Mouse (Mus musculus): ENCODE measurements at regions not wholly inside any gene's neighbourhood (a gene's known extent, or its start where the extent isn't known, plus 50 kb on each side); places are given as distances from the start of the nearest gene placed in this dataset.

GRCm38 (mm10) chr4:127679391-127679790 lies 291.4 kb downstream of the CK137956 start:
- Histone ChIP-seq H3K4me1 (ENCODE audit: control insufficient read depth, insufficient read depth, low read length) (no peaks in the 10 kb centered on the region), H3K27ac (ENCODE audit: insufficient read depth, low read depth, low read length) (no peak overlapping the region), H3K27me3 (replicated peaks; ENCODE audit: control insufficient read depth, insufficient read depth, low read length) (no peaks in the 10 kb centered on the region), H3K4me3 (ENCODE audit: insufficient read depth, low read depth, low read length) (no peak overlapping the region), H3K36me3 (ENCODE audit: control insufficient read depth, insufficient read depth, low read length) (no peaks in the 10 kb centered on the region)
- TF ChIP-seq POLR2A (IDR thresholded peaks at IDR 0.05; ENCODE audit: low read depth, low read length), result no peak
- TF ChIP-seq CTCF (conservative IDR thresholded peaks at IDR 0.05; ENCODE audit: insufficient read depth, insufficient read length, low read depth, low read length), result no peak
- 25% methylated on average over 4 of the region's 4 CpGs for WGBS
- no peak for DNase-seq

GRCm38 (mm10) chr4:127678437-127678836 lies 292.3 kb downstream of the CK137956 start:
- no peaks in the 10 kb centered on the region for H3K36me3 ChIP-seq (ENCODE audit: control insufficient read depth, insufficient read depth, low read length)
- no peak for DNase-seq
- no peaks in the 10 kb centered on the region for H3K4me1 ChIP-seq (ENCODE audit: control insufficient read depth, insufficient read depth, low read length)
- no peak overlapping the region for H3K27ac ChIP-seq (ENCODE audit: insufficient read depth, low read depth, low read length)
- no peaks in the 10 kb centered on the region for H3K27me3 ChIP-seq (replicated peaks; ENCODE audit: control insufficient read depth, insufficient read depth, low read length)
- H3K4me3 ChIP-seq (ENCODE audit: insufficient read depth, low read depth, low read length), result no peak overlapping the region
- TF ChIP-seq CTCF (conservative IDR thresholded peaks at IDR 0.05; ENCODE audit: insufficient read depth, insufficient read length, low read depth, low read length) (0 out of 2 replicates have a peak, but pooled peaks have one; percentile 1), POLR2A (IDR thresholded peaks at IDR 0.05; ENCODE audit: low read depth, low read length) (no peak)
- 50% methylated on average over 5 of the region's 5 CpGs for WGBS

DNA sequence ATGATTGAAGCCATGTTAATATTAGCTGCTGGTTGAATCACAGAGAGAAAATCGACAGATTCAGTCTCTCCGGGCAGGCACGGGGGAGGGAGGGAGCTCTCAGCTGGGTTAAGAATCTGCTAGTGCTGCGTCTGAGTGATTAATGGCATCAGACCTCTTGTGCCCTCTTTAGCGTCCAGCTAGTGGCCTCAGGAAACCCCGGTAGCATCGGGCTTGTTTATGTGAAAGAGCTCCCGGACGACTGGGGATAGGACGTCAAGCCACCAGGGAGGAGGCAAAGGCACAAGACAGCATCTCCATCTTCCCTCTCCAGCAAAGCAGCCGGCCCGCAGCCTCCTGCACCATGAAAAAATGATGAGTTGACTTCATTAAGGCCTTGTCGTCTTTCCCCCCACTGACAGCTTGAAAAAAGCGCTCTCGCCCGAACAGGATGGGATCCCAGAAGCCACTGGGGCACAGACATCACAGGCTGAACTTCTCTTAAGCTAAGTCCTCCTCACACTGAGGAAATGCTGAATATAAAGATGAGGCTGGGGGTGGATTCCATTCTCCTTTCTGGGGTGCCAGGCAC lies 294.9 kb downstream of the CK137956 start:
- WGBS, result 13% methylated on average over 16 of the region's 16 CpGs
- Histone ChIP-seq H3K36me3 (ENCODE audit: control insufficient read depth, insufficient read depth, low read length) (no peaks in the 10 kb centered on the region), H3K4me1 (ENCODE audit: control insufficient read depth, insufficient read depth, low read length) (no peaks in the 10 kb centered on the region), H3K27ac (ENCODE audit: insufficient read depth, low read depth, low read length) (no peak overlapping the region), H3K27me3 (replicated peaks; ENCODE audit: control insufficient read depth, insufficient read depth, low read length) (no peaks in the 10 kb centered on the region), H3K4me3 (ENCODE audit: insufficient read depth, low read depth, low read length) (no peak overlapping the region)
- TF ChIP-seq CTCF (conservative IDR thresholded peaks at IDR 0.05; ENCODE audit: insufficient read depth, insufficient read length, low read depth, low read length) (no peak), POLR2A (IDR thresholded peaks at IDR 0.05; ENCODE audit: low read depth, low read length) (no peak)
- DNase-seq, result no peak

DNA sequence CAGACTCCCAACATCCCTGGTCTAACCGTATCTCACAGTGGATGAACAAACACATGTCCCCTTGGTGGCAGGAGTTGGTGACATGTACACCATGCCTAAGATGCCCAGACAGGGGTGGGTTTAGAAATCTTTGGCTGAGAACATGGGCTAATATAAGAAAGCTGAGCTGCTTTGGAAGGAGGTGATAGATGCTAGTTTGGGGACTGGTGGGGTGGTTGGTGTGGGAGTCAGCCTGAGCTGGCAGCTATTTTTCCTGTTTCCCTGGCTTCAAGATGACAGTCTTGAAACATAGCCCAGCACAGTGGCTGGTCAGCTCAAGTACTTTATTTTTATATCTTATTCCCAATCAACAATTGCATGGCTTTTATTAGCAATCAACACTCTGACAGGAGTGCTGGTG lies 302.0 kb upstream of the Gjb5 start:
- Histone ChIP-seq H3K4me3 (ENCODE audit: insufficient read depth, low read depth, low read length) (no peak overlapping the region), H3K4me1 (ENCODE audit: control insufficient read depth, insufficient read depth, low read length) (no peaks in the 10 kb centered on the region), H3K27ac (ENCODE audit: insufficient read depth, low read depth, low read length) (no peak overlapping the region), H3K27me3 (replicated peaks; ENCODE audit: control insufficient read depth, insufficient read depth, low read length) (no peaks in the 10 kb centered on the region), H3K36me3 (ENCODE audit: control insufficient read depth, insufficient read depth, low read length) (no peaks in the 10 kb centered on the region)
- no peak for DNase-seq
- no peak for TF ChIP-seq POLR2A (IDR thresholded peaks at IDR 0.05; ENCODE audit: low read depth, low read length)
- WGBS, result 92% methylated on average over 1 of the region's 1 CpGs

DNA sequence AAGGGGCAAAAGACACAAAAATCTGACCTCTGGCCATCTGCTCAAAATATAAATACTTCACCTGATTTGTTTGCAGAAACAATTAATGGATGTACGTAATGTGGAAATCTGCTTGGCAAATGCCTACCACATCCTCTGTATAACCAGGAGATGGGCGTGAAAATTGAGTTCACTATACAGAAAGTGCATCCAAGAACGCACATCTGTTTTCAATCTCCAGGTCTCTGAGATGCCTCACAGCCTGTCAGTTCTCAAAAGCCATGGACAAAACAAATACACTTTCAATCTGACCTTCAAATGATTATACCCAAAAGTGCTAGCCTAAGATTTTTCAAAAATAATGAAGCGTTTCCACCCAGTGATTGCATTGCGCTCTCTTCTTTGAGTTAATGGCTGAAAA lies 293.6 kb upstream of the Gjb5 start:
- DNase-seq, result no peak
- no peak overlapping the region for H3K27ac ChIP-seq (ENCODE audit: insufficient read depth, low read depth, low read length)
- no peaks in the 10 kb centered on the region for H3K27me3 ChIP-seq (replicated peaks; ENCODE audit: control insufficient read depth, insufficient read depth, low read length)
- no peak overlapping the region for H3K4me3 ChIP-seq (ENCODE audit: insufficient read depth, low read depth, low read length)
- H3K4me1 ChIP-seq (ENCODE audit: control insufficient read depth, insufficient read depth, low read length), result no peaks in the 10 kb centered on the region
- no peak for TF ChIP-seq POLR2A (IDR thresholded peaks at IDR 0.05; ENCODE audit: low read depth, low read length)
- no peak for TF ChIP-seq CTCF (conservative IDR thresholded peaks at IDR 0.05; ENCODE audit: insufficient read depth, insufficient read length, low read depth, low read length)
- no peaks in the 10 kb centered on the region for H3K36me3 ChIP-seq (ENCODE audit: control insufficient read depth, insufficient read depth, low read length)
- 86% methylated on average over 5 of the region's 5 CpGs for WGBS

DNA sequence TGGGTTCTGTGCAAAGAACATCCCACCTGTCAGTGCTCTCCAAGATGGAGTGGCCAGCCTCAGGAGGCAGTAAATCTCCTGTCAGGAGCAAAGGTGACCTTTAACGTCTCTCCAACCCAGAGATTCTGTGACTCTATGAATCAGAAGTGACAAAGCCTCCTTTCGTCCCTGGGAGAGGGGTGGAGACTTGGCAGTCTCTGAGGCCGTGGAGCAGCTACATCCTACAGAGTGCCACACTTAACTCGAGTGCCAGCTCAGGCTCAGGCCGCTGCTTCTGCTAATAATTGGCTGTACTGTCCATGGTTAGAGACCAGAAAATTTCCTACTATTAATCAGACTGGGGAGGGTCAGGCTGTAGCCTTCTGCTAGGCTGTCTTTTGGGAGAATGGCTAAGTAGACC lies 290.0 kb upstream of the Gjb5 start:
- H3K27ac ChIP-seq (ENCODE audit: insufficient read depth, low read depth, low read length), result no peak overlapping the region
- TF ChIP-seq POLR2A (IDR thresholded peaks at IDR 0.05; ENCODE audit: low read depth, low read length) (no peak), CTCF (conservative IDR thresholded peaks at IDR 0.05; ENCODE audit: insufficient read depth, insufficient read length, low read depth, low read length) (no peak)
- no peak for DNase-seq
- WGBS, result 35% methylated on average over 5 of the region's 5 CpGs
- H3K27me3 ChIP-seq (replicated peaks; ENCODE audit: control insufficient read depth, insufficient read depth, low read length), result no peaks in the 10 kb centered on the region
- no peaks in the 10 kb centered on the region for H3K36me3 ChIP-seq (ENCODE audit: control insufficient read depth, insufficient read depth, low read length)
- no peak overlapping the region for H3K4me3 ChIP-seq (ENCODE audit: insufficient read depth, low read depth, low read length)
- no peaks in the 10 kb centered on the region for H3K4me1 ChIP-seq (ENCODE audit: control insufficient read depth, insufficient read depth, low read length)

DNA sequence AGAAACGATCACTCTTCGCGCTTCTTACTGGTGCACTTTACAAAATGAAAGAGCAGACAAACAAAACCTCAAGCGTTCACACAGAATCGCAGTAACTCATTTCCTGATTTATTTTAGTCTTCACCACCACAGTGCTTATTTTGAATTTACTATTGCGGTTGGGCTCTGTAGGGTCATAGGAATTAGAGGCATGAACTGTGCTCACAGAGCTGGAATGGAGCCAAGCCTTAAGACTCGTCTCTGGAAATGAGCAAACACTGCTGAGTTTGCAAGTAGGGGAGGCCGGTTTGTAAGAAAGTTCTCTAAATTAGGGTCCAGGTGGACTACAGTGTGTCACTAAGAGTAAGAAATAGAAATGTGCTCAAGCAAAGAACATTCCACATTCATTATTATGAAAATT lies 289.2 kb upstream of the Gjb5 start:
- 56% methylated on average over 8 of the region's 8 CpGs for WGBS
- DNase-seq, result no peak
- Histone ChIP-seq H3K27ac (ENCODE audit: insufficient read depth, low read depth, low read length) (no peak overlapping the region), H3K27me3 (replicated peaks; ENCODE audit: control insufficient read depth, insufficient read depth, low read length) (no peaks in the 10 kb centered on the region), H3K36me3 (ENCODE audit: control insufficient read depth, insufficient read depth, low read length) (no peaks in the 10 kb centered on the region), H3K4me3 (ENCODE audit: insufficient read depth, low read depth, low read length) (no peak overlapping the region), H3K4me1 (ENCODE audit: control insufficient read depth, insufficient read depth, low read length) (no peaks in the 10 kb centered on the region)
- no peak for TF ChIP-seq CTCF (conservative IDR thresholded peaks at IDR 0.05; ENCODE audit: insufficient read depth, insufficient read length, low read depth, low read length)
- no peak for TF ChIP-seq POLR2A (IDR thresholded peaks at IDR 0.05; ENCODE audit: low read depth, low read length)

Data from kidney, adult 2 months (tissue).